Mouse (Mus musculus): ENCODE measurements around the gene Glmn. TPM values are rescaled to one million over a fixed set of nuclear protein-coding genes. Genes with fewer than 3 reads are reported as not detected.

Glmn gene
- polyA plus RNA-seq, 1 experiment from 2014 or later, result 47.6 TPM

- Histone ChIP-seq H3K27me3 (ENCODE audit: control insufficient read depth, insufficient read depth, low read length) (no peaks in the 10 kb centered on the region), H3K27ac (ENCODE audit: low read depth, low read length) (no peak overlapping the region), H3K36me3 (ENCODE audit: control insufficient read depth, insufficient read depth, low read length) (peaks cover 9% of the 10 kb centered on the region; the same call in 1 of the 2 replicates), H3K4me3 (ENCODE audit: low read depth, low read length) (no peak overlapping the region), H3K9me3 (ENCODE audit: control insufficient read depth, low read length) (no peaks in the 10 kb centered on the region), H3K9ac (replicated peaks; ENCODE audit: low read depth, low read length) (no peak overlapping the region), H3K4me2 (ENCODE audit: low read depth, low read length) (no peak overlapping the region), H3K4me1 (ENCODE audit: control insufficient read depth, insufficient read depth, low read length) (no peaks in the 10 kb centered on the region)
- ATAC-seq (ENCODE audit: low read depth), result no peak
- WGBS, result 91% methylated on average over 10 of the region's 10 CpGs
Measured at GRCm38 (mm10) chr5:107510503-107510902, 87.2 kb downstream of the Glmn start.

DNA sequence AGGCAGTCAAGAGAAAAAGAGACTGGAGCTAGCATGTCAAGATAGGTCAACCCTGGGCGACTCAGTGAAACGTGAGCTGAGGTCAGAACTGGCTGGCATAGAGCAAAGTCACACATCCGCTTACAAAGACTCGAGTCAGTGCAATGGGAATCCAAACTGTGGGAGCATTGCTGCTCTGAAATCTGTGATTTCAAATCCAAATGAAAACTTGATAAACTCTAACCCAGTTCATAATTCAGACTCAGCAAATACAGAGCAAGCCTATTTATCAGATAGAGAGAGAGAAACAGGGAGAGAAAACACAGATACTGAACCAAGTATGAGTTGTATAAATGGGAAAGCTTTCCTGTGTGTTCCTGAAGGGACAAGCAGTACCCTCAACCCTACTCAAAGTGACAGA lies 90.4 kb downstream of the Glmn start, which contains the start of gene Gm42669:
Gene Gm42669, plus strand, starts transcription at position 301 of the 400 bp plus-strand sequence.
- H3K9me3 ChIP-seq (ENCODE audit: control insufficient read depth, low read length), result no peaks in the 10 kb centered on the region
- H3K9ac ChIP-seq (replicated peaks; ENCODE audit: low read depth, low read length), result no peak within 1 kb of the TSS
- no peaks in the 10 kb centered on the region for H3K27me3 ChIP-seq (ENCODE audit: control insufficient read depth, insufficient read depth, low read length)
- WGBS, result 85% methylated on average over 4 of the region's 4 CpGs
- ATAC-seq (ENCODE audit: low read depth), result no peak
- no peak within 1 kb of the TSS for H3K4me3 ChIP-seq (ENCODE audit: low read depth, low read length)
- no peak within 1 kb of the TSS for H3K4me2 ChIP-seq (ENCODE audit: low read depth, low read length)
- no peak within 1 kb of the TSS for H3K27ac ChIP-seq (ENCODE audit: low read depth, low read length)
- H3K36me3 ChIP-seq (ENCODE audit: control insufficient read depth, insufficient read depth, low read length), result peaks cover 9% of the 10 kb centered on the region; the same call in 1 of the 2 replicates
- no peaks in the 10 kb centered on the region for H3K4me1 ChIP-seq (ENCODE audit: control insufficient read depth, insufficient read depth, low read length)

DNA sequence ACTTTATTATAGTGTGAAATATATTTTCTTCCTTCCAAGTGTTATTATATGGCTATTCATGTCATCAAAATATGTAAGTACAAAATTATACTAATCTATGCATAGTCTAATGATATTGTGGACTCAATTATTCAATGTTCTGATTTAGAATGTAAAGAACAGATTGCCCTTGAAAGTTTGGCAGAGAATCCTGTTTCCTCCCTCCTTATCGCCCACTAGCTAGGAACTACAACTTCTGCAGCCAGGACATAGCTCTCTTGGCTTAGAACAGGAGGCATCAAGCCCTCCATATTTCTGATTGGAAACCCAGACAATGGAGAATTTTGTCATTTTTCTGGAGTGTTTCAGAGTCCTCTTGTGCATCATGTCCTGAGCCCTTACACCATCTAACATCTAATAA lies 96.9 kb downstream of the Glmn start:
- no peak overlapping the region for H3K27ac ChIP-seq (ENCODE audit: low read depth, low read length)
- no peak for ATAC-seq (ENCODE audit: low read depth)
- H3K9me3 ChIP-seq (ENCODE audit: control insufficient read depth, low read length), result no peaks in the 10 kb centered on the region
- no peaks in the 10 kb centered on the region for H3K36me3 ChIP-seq (ENCODE audit: control insufficient read depth, insufficient read depth, low read length)
- peaks cover 3% of the 10 kb centered on the region; the same call in 1 of the 2 replicates for H3K4me1 ChIP-seq (ENCODE audit: control insufficient read depth, insufficient read depth, low read length)
- no peak overlapping the region for H3K9ac ChIP-seq (replicated peaks; ENCODE audit: low read depth, low read length)
- H3K4me2 ChIP-seq (ENCODE audit: low read depth, low read length), result no peak overlapping the region
- no peaks in the 10 kb centered on the region for H3K27me3 ChIP-seq (ENCODE audit: control insufficient read depth, insufficient read depth, low read length)
- H3K4me3 ChIP-seq (ENCODE audit: low read depth, low read length), result no peak overlapping the region
- 83% methylated on average over 1 of the region's 1 CpGs for WGBS

- H3K4me1 ChIP-seq (ENCODE audit: control insufficient read depth, insufficient read depth, low read length), result peaks cover 3% of the 10 kb centered on the region; the same call in 1 of the 2 replicates
- H3K36me3 ChIP-seq (ENCODE audit: control insufficient read depth, insufficient read depth, low read length), result no peaks in the 10 kb centered on the region
- no peak overlapping the region for H3K4me2 ChIP-seq (ENCODE audit: low read depth, low read length)
- no peak overlapping the region for H3K4me3 ChIP-seq (ENCODE audit: low read depth, low read length)
- no peak overlapping the region for H3K27ac ChIP-seq (ENCODE audit: low read depth, low read length)
- H3K27me3 ChIP-seq (ENCODE audit: control insufficient read depth, insufficient read depth, low read length), result no peaks in the 10 kb centered on the region
- 84% methylated on average over 5 of the region's 5 CpGs for WGBS
- H3K9ac ChIP-seq (replicated peaks; ENCODE audit: low read depth, low read length), result no peak overlapping the region
- H3K9me3 ChIP-seq (ENCODE audit: control insufficient read depth, low read length), result no peaks in the 10 kb centered on the region
- no peak for ATAC-seq (ENCODE audit: low read depth)
Measured at GRCm38 (mm10) chr5:107499891-107500535, 97.7 kb downstream of the Glmn start.

Other genes with a start within 250 kb of the Glmn start
- 3.5 and 3.9 TPM in 2 replicates for gene Ephx4, start 195.2 kb downstream of the Glmn start, polyA plus RNA-seq (2014; fragmentation: Nextera tagmentation; extraction: Ambion mirVana)
- 0.07 TPM in 1 of 2 replicates, not detected in the other for gene Lpcat2b, start 166.3 kb downstream of the Glmn start, polyA plus RNA-seq (2014; fragmentation: Nextera tagmentation; extraction: Ambion mirVana)
- 19.0 and 21.2 TPM in 2 replicates for gene Btbd8, start 159.9 kb downstream of the Glmn start, polyA plus RNA-seq (2014; fragmentation: Nextera tagmentation; extraction: Ambion mirVana)
- 1.1 and 1.2 TPM in 2 replicates for gene Gm42669, start 90.3 kb downstream of the Glmn start, polyA plus RNA-seq (2014; fragmentation: Nextera tagmentation; extraction: Ambion mirVana)
- 0.35 and 0.58 TPM in 2 replicates for gene 1700028K03Rik, start 63.2 kb downstream of the Glmn start, polyA plus RNA-seq (2014; fragmentation: Nextera tagmentation; extraction: Ambion mirVana)
- 26.1 and 29.2 TPM in 2 replicates for gene Rpap2, start 515 bp downstream of the Glmn start, polyA plus RNA-seq (2014; fragmentation: Nextera tagmentation; extraction: Ambion mirVana)
- gene Gfi1, start 128.1 kb upstream of the Glmn start, polyA plus RNA-seq (2014; fragmentation: Nextera tagmentation; extraction: Ambion mirVana), result not detected in 2 replicates
- gene Ube2d2b, start 232.2 kb upstream of the Glmn start, polyA plus RNA-seq (2014; fragmentation: Nextera tagmentation; extraction: Ambion mirVana), result 0.36 and 1.1 TPM in 2 replicates

Data from neural tube, embryonic 14.5 days (tissue).